Mouse (Mus musculus) right cerebral cortex, postnatal 25 days (tissue): ENCODE data around the gene Gm8773.

ENCODE experiments used
- DNase-seq: peaks from one replicate; pipeline ENCODE4 v3.0.0; 2022

Gene Gm8773

GRCm38 (mm10) chr5:5573749-5574317, at the start of gene Gm8773:
Gene Gm8773 (plus strand): TSS chr5:5573799.
- peak; percentile 21 for DNase-seq

- no peak for DNase-seq
Measured at GRCm38 (mm10) chr5:5533656-5534420, 39.8 kb upstream of the Gm8773 start.

GRCm38 (mm10) chr5:5536131-5536530, 37.5 kb upstream of the Gm8773 start:
- DNase-seq, result no peak

GRCm38 (mm10) chr5:5539771-5540170, 33.8 kb upstream of the Gm8773 start:
- no peak for DNase-seq

GRCm38 (mm10) chr5:5540385-5540784, 33.2 kb upstream of the Gm8773 start:
- no peak for DNase-seq

GRCm38 (mm10) chr5:5551110-5551509, 22.5 kb upstream of the Gm8773 start:
- DNase-seq, result no peak

- DNase-seq, result peak; percentile 93
Measured at GRCm38 (mm10) chr5:5559079-5559740, 14.4 kb upstream of the Gm8773 start, which contains the start of gene Gtpbp10. Gene Gtpbp10 (minus strand): TSS chr5:5559538.

- DNase-seq, result no peak
Measured at GRCm38 (mm10) chr5:5559798-5560197, 13.8 kb upstream of the Gm8773 start.

GRCm38 (mm10) chr5:5561041-5561706, 12.4 kb upstream of the Gm8773 start:
- DNase-seq, result no peak

- DNase-seq, result no peak
Measured at GRCm38 (mm10) chr5:5562435-5562834, 11.2 kb upstream of the Gm8773 start.

- DNase-seq, result no peak
Measured at GRCm38 (mm10) chr5:5587686-5588085, 14.1 kb downstream of the Gm8773 start.

- no peak for DNase-seq
Measured at GRCm38 (mm10) chr5:5610540-5610939, 36.9 kb downstream of the Gm8773 start.

GRCm38 (mm10) chr5:5618329-5618728, 44.7 kb downstream of the Gm8773 start:
- DNase-seq, result no peak

- DNase-seq, result no peak
Measured at GRCm38 (mm10) chr5:5625491-5625890, 51.9 kb downstream of the Gm8773 start.
